Mouse (Mus musculus) kidney, postnatal 0 days (tissue): ENCODE results near the gene Ambra1. TPM values are rescaled to one million over a fixed set of nuclear protein-coding genes. Genes with fewer than 3 reads are reported as not detected.

Source experiments
- ATAC-seq: fragments of 200-750 bp; cut with Nextera tagmentation; replicated peaks from 2 replicates; pipeline ENCODE4 v1.8.0; 2017; ENCODE audit warnings: low read depth, moderate number of reproducible peaks, moderate TSS enrichment, moderate library complexity; ENCODE audit not compliant: low FRiP score
- DNase-seq: peaks from one replicate; pipeline ENCODE4 v3.0.0-alpha.2; 2016; ENCODE audit warnings: low spot score
- H3K27ac ChIP-seq: fragments of 300-500 bp; sonication (generic); 2 replicates; pipeline ENCODE4 v1.5.1; 2014; ENCODE audit warnings: mild to moderate bottlenecking
- H3K27me3 ChIP-seq: fragments of 300-500 bp; sonication (generic); 2 replicates; pipeline ENCODE4 v1.6.1; 2014; ENCODE audit warnings: low read length, mixed read lengths; ENCODE audit not compliant: insufficient read depth
- H3K36me3 ChIP-seq: fragments of 300-500 bp; sonication (generic); 2 replicates; pipeline ENCODE4 v1.6.1; 2014; ENCODE audit warnings: low read length, mixed read lengths; ENCODE audit not compliant: insufficient read depth
- H3K4me1 ChIP-seq: fragments of 300-500 bp; sonication (generic); replicated peaks from 2 replicates; pipeline ENCODE4 v1.6.1; 2014; ENCODE audit warnings: antibody characterized with exemption, low read length, mixed read lengths; ENCODE audit not compliant: insufficient read depth
- H3K4me2 ChIP-seq: fragments of 300-500 bp; sonication (generic); 2 replicates; pipeline ENCODE4 v1.6.1; 2014; ENCODE audit warnings: mild to moderate bottlenecking, low read length, moderate library complexity, mixed read lengths
- H3K4me3 ChIP-seq: fragments of 300-500 bp; sonication (generic); replicated peaks from 2 replicates; pipeline ENCODE4 v1.5.1; 2014; ENCODE audit warnings: low read depth, low read length
- H3K9ac ChIP-seq: fragments of 300-500 bp; sonication (generic); 2 replicates; pipeline ENCODE4 v1.6.1; 2014; ENCODE audit warnings: low read depth, low read length
- H3K9me3 ChIP-seq: fragments of 300-500 bp; sonication (generic); replicated peaks from 2 replicates; pipeline ENCODE4 v1.6.1; 2016; ENCODE audit warnings: low read length, inconsistent platforms, mixed read lengths
- CTCF ChIP-seq: IDR thresholded peaks from 2 replicates; pipeline ENCODE4 v1.5.1; 2016; ENCODE audit warnings: antibody characterized with exemption, low read depth, mild to moderate bottlenecking, moderate library complexity
- WGBS: fragments of 180-500 bp; shearing (Covaris S2); extraction: QIAGEN DNeasy Blood & Tissue Kit; methylation state at CpG from one replicate; pipeline ENCODE4 v1.1.7; 2014; 5-methylcytosine and 5-hydroxymethylcytosine counted together
- polyA plus RNA-seq: library from polyadenylated mRNA; unstranded; fragments of >200 nt; fragmentation: Nextera tagmentation; extraction: Ambion mirVana; gene quantifications from 2 replicates; pipeline ENCODE4 v1.2.1, GENCODE M21; 2015

Gene Ambra1
- polyA plus RNA-seq, 1 experiment from 2014 or later = 10.4 TPM

- H3K9me3 ChIP-seq = no peaks in the 10 kb centered on the region
- H3K4me1 ChIP-seq = no peaks in the 10 kb centered on the region
- H3K4me2 ChIP-seq = no peak overlapping the region
- no peak overlapping the region for H3K4me3 ChIP-seq
- no peaks in the 10 kb centered on the region for H3K27me3 ChIP-seq
- TF ChIP-seq CTCF = no peak
- no peak for DNase-seq
- no peak for ATAC-seq
- no peak overlapping the region for H3K27ac ChIP-seq
- H3K9ac ChIP-seq = no peak overlapping the region
- WGBS = 92% methylated on average over 3 of the region's 3 CpGs
- H3K36me3 ChIP-seq = no peaks in the 10 kb centered on the region
These were observed 142.7 kb downstream of the Ambra1 start for GRCm38 (mm10) chr2:91872658-91873057.

DNA sequence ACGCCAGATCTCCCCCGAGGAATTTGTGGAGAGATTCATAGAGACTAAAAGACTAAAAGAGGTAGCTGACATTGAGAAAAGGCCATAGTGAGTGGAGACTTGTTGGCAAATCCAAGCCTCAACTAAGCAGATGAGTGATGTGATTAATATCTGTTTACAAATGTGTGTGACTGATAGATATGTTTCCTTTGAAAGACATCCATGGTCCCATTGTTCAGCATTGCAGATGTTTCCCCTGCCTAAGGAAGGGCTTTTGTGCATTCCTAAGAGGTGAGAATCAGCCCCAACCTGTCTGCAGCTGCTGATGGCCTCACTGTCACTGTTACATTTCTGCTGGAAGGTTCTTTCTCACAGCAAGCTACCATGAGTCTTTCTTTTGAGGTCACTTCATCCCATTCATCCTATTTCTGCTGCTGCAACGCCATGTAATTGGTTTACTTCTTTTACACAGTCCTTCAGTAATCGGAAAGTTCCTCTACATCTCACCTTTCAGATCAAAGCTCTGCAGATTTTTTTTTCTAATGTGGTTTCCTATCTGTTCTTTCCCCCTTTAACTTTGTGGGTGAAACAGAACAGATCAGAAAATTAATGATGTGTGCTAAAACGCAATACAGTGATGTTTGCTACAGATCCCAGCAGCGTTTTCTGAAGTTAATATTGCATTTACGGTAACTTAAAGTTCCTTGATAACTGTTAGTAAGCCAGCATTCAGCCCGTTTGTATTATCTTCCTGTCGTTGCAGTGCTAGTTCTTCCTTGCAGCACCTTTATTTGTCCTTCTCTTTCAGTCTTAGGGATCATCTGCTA, 146.3 kb downstream of the Ambra1 start:
- no peaks in the 10 kb centered on the region for H3K9me3 ChIP-seq
- H3K27me3 ChIP-seq = no peaks in the 10 kb centered on the region
- H3K9ac ChIP-seq = no peak overlapping the region
- ATAC-seq (no peak), DNase-seq (no peak)
- no peaks in the 10 kb centered on the region for H3K36me3 ChIP-seq
- H3K4me3 ChIP-seq = no peak overlapping the region
- H3K4me2 ChIP-seq = no peak overlapping the region
- WGBS = 63% methylated on average over 9 of the region's 9 CpGs
- no peak overlapping the region for H3K27ac ChIP-seq
- TF ChIP-seq CTCF = no peak
- no peaks in the 10 kb centered on the region for H3K4me1 ChIP-seq

- DNase-seq (no peak), ATAC-seq (no peak)
- Histone ChIP-seq H3K4me1 (no peaks in the 10 kb centered on the region), H3K9ac (no peak overlapping the region), H3K27me3 (no peaks in the 10 kb centered on the region), H3K4me2 (no peak overlapping the region), H3K9me3 (no peaks in the 10 kb centered on the region), H3K36me3 (no peaks in the 10 kb centered on the region), H3K27ac (no peak overlapping the region), H3K4me3 (no peak overlapping the region)
- 78% methylated on average over 2 of the region's 2 CpGs for WGBS
- TF ChIP-seq CTCF = no peak
These were observed 146.8 kb downstream of the Ambra1 start for GRCm38 (mm10) chr2:91876806-91877140.

DNA sequence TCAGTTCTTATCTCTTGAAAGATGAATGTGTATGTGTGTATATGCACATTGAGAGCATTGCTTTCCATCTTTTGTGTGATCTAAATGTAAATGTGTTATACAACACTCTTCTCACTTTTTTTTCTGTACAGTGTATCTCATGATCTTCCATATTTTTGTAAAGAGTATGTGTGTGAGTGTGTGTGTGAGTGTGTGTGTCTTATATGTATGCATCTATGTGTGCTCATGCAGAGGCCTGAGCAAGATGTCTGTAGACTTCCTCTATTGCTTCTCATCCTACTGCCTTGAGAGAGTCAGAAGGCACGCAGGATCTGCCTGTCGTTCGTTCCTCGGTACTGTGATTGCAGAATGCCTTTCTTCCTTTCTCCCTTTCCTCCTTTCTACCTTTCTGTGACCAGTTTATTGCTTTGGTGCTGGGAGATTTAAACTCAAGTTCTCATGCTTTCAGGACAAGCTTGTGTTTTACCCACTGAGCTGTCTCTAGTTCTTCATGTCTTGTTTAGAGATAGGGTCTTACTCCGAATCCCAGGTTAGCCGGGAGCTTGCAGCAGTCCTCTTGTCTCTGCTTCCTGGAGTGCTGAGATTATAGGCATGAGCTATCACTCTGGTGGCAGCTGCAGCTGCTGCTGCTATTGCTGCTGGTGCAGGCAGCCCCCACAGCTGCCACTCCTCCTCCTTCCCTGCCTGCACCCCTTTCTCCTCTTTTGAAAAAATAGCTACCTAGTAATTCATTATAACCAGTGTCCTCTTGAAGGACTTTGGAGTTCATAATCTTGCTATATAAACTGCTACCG, 148.7 kb downstream of the Ambra1 start:
- Histone ChIP-seq H3K9ac (no peak overlapping the region), H3K9me3 (no peaks in the 10 kb centered on the region), H3K36me3 (no peaks in the 10 kb centered on the region), H3K27ac (no peak overlapping the region), H3K4me2 (no peak overlapping the region), H3K27me3 (no peaks in the 10 kb centered on the region), H3K4me3 (no peak overlapping the region), H3K4me1 (no peaks in the 10 kb centered on the region)
- TF ChIP-seq CTCF = no peak
- WGBS = 59% methylated on average over 7 of the region's 7 CpGs
- DNase-seq = no peak
- no peak for ATAC-seq

GRCm38 (mm10) chr2:91883961-91884360, 154.0 kb downstream of the Ambra1 start:
- DNase-seq (no peak), ATAC-seq (no peak)
- no peaks in the 10 kb centered on the region for H3K27me3 ChIP-seq
- no peak overlapping the region for H3K9ac ChIP-seq
- no peak overlapping the region for H3K27ac ChIP-seq
- H3K4me3 ChIP-seq = no peak overlapping the region
- no peaks in the 10 kb centered on the region for H3K9me3 ChIP-seq
- WGBS = 85% methylated on average over 4 of the region's 4 CpGs
- H3K36me3 ChIP-seq = peaks cover 12% of the 10 kb centered on the region; the same call in 1 of the 2 replicates
- TF ChIP-seq CTCF = no peak
- H3K4me2 ChIP-seq = no peak overlapping the region
- no peaks in the 10 kb centered on the region for H3K4me1 ChIP-seq

GRCm38 (mm10) chr2:91884616-91885015, 154.7 kb downstream of the Ambra1 start:
- no peak for TF ChIP-seq CTCF
- WGBS = 86% methylated on average over 4 of the region's 4 CpGs
- DNase-seq (no peak), ATAC-seq (no peak)
- no peaks in the 10 kb centered on the region for H3K9me3 ChIP-seq
- H3K9ac ChIP-seq = no peak overlapping the region
- no peaks in the 10 kb centered on the region for H3K27me3 ChIP-seq
- H3K4me2 ChIP-seq = no peak overlapping the region
- H3K4me1 ChIP-seq = no peaks in the 10 kb centered on the region
- H3K4me3 ChIP-seq = no peak overlapping the region
- peaks cover 15% of the 10 kb centered on the region; the same call in 1 of the 2 replicates for H3K36me3 ChIP-seq
- H3K27ac ChIP-seq = no peak overlapping the region
